Mouse (Mus musculus) B cell, adult 2 months (primary cell): Measurements from ENCODE around the gene Rbpj.

ENCODE experiments used
- DNase-seq, 2 experiments: peaks; one replicate each; pipeline ENCODE4 v3.0.0; 2022

The Rbpj gene

DNA sequence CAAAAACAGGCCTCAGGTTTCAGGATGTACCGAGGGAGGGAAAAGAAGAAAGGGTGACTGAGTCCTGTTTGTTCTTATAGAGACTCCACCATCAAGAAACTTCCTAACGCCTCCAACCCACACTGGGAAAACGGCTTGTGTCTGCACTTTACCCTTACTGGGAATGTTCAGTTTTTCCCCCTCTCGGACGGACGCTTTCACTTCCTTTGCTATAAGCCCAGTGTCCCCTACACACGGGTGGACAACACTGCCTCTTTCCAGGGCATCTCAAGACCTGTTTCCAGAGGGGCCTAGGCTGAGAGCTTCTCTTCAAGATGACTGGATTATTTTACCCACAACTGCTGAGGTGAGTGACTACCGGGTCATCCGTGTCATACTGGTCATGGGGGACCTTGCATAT, at the start of gene Rbpj:
Gene Rbpj (plus strand): TSS at position 270 of the 400 bp plus-strand sequence.
- DNase-seq = no peak

DNA sequence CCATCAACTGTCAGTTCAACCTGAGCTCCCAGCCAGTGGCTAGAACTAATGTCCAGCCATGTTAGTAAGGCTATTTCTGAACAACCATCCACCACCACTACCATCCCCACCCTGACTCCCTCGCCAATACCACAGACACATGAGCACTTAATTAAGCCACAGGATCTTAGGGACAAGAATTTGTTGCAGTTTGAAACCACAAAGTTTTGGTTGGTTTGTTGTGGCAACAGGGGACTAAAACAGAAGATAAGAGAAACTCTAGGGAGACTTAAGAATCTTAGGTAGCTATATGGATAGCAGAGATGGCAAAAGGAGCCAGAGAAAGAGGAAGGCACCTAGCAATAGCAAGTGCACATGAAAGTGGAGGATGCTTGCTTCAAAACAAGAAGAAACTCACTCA, 45.2 kb upstream of the Rbpj start:
- no peak for DNase-seq

DNA sequence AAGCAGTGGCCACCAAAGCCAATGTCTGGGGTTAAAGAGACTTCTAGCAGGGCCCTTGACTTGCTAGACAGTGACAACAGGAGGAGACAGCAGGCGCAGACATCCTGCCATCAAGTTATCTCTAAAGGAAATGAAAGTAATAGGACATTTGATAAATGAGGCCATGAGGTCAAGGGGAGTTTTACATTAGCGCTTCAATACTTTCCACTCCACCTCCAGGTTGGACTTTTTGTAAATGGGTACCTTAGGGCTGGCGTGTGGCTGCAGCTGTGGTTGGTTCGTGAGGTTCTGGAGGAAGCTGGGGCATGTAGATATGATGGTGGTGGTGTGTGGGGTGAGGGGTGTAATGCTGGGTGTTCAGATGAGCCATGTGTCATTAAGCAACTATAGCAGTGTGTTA, 44.7 kb upstream of the Rbpj start:
- DNase-seq = no peak

DNA sequence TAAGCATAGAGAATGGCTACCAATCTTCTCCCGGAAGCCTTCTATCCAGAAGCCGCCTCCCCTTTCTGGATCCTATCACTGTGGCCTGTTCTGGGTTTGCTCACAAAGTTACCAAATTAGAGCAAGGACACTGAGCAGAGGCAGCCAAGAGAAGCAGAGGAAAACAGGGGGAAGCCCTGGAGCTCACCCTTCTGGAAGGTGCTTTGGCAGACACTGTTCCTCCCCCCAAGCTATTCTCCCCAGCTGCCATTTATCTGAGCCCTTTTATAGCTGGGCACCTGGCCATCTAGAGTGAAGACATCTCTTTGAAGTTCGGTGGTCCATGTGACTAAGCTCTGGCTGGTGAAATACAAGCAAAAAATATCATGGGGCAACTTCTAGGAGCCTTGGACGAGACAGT, 38.5 kb upstream of the Rbpj start:
- DNase-seq = no peak

DNA sequence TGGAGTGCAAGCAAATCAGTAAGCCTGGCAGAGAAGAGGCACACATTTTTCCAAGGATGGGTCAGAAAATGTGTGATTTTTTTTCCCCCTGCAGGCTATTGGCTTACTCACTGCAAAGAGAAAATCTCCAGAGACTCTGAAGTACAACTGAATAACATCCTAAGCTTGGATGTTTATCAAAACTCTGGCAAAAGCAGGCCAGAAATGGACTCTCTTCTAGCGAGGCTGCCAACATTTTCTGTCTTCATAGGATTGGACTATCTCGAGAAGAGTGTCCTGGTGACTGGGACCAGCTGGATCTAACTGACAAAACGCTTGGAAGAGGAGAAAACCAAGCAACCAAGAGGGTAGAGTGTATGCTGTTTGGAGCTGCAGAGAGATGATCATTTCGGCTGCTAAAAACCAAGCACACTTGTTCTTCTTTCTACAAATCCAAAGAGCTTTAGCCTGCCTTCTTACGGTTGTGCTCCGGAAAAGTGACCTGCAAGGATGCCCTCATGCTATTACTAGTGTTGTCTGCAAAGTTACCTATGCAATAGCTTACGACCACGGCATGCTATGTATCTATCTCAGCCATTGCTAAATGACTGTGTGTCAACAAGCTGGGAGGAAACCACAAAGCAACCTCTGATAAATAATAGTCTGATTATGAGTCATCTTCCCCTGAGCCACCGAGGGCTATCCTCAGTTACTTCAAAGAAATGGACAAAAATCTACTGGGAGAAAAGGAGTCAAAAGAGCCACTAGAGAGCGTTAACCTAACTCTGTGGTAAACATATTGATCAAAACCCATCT, 36.1 kb upstream of the Rbpj start:
- DNase-seq = no peak

DNA sequence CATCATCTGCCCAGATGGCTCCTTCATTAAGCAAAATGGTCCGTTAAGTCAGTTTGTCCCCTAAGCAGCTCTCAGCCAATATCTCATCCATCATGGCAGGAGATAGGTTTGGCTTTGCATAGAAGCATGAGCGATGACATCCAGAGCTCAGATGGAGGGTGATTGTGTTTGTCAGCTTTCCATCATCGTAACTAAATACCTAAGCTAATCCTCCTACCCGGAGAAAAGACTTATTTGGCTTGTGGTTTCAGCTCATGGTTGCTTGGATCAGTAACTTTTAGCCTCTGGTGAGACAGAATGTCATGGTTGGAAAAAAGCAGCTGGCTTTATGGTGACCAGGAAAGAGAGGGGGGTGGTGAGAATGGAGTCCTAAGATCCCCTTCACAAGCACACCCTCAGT, 33.5 kb upstream of the Rbpj start:
- DNase-seq = no peak

DNA sequence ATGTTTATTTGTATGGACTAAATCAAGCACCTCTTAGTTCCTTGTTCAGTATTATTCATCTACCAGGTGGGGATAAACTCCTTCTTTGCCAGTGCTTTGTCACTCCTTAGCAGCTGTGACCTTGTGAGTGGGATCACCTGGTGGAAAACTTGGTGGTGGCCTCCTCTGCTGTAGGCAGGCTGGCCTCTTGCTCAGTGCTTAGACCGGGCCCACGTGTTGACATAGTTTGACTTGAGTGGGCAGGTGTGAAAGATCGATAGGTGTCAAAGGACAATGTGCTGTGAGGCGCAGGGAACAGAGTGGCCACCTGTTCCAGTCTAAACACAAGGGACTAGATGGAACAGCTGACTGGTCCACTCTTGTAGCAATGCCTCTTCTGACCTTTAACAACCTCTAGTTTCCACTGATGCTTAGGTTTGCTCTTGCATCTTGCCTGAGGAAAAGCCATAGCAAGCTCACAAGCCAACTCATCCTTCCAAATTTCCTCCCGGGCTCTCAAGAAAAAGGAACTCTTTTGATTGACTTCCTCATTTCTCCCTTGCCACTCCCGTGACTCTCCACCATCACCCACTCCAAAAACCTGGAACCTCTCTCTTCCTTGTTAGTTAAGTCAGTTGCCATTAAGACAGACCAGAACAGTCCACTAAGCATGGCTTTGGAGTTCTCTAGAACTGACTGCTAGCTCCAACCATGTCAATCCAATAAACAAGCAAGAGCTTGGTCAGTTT, 28.9 kb upstream of the Rbpj start:
- no peak for DNase-seq

DNA sequence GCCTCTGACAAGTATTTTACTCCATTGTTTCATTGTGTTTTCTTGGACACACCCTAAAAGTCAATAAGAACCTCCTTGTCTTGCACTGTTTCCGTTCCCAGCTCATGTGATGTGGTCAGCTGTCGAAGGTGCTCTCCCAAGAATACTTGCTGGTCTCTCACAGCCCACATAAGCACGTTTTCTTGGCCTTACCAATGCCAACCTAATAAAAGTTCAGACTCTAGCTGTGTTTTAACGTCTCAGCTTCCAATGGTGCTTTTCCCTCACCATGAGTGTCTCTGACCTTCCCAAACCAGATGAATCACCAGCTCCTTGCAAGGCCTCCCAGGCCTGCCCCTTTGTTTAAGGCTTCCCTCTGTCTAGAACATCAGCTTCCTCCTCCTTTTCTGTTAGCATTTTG, 28.2 kb upstream of the Rbpj start:
- no peak for DNase-seq

DNA sequence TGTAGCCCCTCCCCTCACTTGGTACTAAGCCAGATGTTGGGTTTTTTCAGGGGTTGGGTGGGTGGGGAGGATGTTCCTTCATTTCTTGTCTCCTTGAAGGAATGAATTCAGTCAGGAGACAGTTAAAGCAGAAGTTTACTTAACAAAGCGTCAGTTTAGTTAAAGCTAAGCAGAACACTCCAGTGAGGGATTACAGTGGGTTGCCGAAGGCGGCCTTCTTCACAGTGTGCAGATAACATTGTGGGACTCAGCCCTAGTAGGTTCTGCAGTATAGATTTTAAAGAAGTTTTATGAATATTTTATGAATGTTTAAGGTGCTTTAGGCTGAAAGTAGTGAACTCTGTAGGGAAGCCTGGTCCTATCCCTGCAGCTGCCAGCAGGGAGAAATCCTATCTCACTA, 27.7 kb upstream of the Rbpj start:
- no peak for DNase-seq

DNA sequence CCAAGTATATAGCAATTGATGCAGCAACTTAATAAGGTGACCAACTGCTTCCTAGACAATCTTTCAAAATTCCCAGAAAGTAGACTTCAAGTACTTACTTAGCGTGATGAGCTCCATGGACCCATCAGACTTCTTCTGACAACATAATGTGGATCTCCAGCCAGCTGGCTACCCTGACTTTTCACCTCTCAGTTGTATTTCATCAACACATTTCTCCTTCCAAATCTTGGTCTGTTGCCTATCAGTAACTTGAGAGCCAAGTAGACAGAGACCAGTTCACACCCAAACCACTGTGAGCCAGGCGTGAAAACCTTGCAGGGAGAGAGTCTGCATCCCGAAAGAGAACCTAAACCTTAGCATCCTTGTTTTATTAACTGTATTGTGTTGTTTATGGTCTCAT, 26.3 kb upstream of the Rbpj start:
- DNase-seq = no peak

DNA sequence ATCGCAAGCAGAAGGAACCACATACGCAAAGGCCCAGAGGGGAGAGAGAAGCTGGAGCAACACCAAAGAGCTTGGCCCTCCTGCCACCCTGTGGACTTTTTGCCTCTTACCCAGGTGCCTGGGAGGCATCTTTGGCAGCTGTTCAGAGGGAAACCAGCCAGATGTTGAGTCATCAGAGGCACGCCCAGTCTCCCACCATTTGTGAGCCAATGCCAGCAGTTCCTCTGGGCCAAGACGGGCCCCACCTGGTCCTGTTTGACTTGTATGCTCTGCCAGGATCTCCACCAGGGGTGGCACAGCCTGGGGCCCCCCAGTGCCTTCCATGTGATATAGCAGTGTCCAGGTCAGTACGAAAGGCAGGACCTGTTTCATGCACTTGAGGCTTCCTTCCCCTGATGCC, 21.9 kb upstream of the Rbpj start:
- no peak for DNase-seq

DNA sequence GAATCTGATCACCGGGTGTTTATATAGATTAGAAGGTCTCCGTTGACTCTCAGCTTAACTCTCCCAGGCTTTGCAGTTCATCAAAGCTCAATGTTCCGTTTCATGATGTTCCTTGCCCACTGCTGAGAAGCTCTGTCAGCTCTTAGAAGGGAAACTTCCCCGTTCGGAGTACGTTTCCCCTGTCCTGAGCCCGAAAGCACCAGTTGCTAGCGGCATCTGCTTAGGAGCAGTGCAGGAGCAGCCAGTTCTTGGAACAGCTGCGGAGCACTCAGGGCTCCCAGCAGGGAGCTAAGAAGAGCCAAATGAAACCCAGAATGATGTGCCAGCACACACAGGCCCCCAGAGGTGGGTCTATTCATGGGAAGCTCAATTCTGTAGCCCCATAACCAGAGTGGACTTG, 15.0 kb upstream of the Rbpj start:
- no peak for DNase-seq

DNA sequence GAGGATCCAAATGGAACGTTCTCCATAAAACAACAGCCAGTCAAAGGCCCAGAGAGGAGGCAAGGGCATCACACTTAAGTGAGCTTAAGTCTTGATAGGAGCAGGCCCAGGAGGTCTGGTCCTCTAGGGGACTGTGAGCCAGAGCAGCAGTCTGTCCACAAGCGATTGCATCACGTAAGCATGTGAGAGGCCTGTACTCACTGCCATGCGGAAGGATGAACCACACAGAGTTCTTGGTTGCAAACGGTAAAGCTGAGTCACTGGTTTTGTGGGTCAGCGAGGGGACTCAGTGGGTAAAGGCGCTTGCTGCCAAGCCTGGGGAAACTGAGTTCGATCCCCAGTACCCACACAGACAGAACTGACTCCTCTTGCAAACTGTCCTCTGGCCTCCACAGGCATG, 14.1 kb upstream of the Rbpj start:
- no peak for DNase-seq

DNA sequence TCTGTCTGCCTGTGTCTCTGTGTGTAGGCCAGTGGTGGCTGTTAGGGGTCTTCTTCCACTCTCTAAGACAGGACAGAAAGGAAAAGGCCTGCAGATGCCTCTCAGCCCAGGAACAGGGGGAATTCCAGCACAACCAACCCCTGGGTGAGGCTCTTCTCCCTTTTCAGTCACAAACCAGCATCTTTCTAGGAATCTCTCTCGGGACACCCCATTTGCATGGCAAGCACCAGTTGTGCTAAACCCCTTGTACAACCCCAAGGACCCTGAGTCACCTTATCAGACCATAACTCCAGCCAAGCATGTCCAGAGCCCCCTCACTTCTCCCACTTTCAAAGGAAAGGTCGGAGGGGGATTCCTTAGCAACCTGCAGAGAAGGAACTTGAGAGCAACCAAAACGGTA, 13.0 kb upstream of the Rbpj start:
- no peak for DNase-seq

DNA sequence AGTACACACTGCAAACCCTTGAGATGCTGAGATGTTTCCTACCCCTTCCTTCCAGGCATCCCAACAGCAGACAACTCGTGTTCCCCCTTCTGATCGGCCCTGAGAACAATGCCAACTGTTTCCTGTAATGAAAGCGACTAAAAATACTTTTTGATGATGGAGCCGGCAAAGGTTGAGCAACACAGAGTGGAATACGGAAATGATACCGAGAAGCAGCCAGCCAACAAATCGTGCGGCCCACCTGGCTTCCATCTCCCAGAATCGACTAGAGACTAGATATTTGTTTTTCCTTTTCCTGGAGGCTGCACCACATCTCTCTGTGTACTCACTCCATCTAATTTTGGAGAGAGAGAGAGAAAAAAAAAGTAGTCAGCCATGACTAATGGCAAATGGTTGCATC, 11.2 kb upstream of the Rbpj start:
- DNase-seq = no peak

DNA sequence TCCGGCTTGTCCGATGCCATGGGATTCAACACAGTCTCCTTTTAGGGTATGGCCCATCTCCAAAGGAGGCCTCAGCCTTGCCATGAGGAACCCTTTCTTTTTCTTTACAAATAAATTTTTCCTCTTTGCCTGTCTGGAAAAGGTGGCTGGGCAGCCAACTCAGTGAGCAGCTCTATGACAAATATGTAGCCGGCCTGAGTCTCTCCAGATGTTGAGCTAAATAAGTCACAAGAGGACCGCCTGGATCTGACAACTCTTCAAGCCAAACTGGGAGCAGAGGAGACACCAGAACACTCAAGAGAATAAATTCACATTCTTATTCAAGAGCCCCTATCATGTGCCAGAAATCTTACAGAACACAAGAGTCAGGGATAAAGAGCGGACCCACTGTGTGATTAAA, 10.5 kb upstream of the Rbpj start:
- DNase-seq = no peak

DNA sequence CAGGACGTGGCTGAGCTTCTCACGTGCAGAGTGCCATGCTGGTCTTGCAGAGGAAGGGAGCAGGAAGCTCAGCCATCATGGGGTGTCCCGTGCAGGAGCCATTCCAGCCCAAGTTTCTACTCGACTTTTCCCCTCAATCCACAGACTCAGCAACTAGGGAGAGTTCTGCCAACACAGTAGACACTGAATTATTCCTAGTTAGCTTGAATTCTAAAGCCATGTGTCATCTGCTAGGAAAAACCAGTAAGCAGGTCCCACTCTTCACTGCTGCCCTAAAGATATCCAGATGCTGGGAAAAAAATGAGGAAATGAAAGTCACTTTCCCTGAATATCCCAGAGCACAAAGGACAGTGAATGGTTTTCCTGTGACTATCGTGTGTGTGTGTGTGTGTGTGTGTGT, 5.8 kb upstream of the Rbpj start:
- no peak for DNase-seq

DNA sequence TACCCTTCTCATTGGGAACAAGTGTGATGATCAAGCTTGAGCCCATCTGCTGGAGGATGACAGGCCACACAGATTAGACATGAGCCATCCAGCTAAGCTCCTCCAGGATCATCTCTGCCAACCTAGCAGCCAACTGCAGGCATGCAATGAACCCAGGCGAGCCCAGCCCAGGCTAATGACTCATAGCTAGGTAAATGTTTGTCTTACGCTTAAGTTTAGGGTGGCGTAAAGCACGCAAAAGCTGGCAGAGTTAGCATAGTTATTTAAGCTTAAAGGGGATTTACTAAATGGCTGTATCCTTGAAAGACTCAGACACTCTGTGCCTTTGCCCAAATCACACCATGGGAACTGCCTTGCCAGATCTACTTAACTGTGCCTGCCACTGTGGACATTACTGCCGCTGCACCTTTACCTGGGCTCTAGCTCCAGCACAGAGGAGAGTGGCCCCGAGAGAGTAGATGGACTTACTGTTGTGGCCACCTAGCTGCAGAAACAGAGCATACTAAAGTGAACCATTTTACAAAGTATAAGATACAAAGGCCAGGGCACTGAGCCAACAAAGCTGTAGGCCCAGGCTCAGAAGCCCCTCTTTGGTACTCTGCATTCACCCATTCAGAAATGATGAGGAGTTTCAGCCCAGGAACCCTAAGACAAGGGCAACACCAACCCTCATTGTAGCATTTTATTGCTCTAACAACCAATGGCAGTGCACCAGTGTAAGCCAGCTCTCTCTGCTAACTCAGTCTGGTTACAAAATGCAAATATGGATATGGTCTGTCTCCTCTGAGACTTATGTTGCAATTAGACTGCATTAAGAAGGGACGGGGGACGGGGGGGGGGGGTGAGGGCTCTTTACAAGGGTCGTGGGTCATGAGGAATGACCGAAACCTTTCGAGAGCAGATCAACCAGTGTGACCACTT, 2.6 kb upstream of the Rbpj start:
- no peak for DNase-seq

DNA sequence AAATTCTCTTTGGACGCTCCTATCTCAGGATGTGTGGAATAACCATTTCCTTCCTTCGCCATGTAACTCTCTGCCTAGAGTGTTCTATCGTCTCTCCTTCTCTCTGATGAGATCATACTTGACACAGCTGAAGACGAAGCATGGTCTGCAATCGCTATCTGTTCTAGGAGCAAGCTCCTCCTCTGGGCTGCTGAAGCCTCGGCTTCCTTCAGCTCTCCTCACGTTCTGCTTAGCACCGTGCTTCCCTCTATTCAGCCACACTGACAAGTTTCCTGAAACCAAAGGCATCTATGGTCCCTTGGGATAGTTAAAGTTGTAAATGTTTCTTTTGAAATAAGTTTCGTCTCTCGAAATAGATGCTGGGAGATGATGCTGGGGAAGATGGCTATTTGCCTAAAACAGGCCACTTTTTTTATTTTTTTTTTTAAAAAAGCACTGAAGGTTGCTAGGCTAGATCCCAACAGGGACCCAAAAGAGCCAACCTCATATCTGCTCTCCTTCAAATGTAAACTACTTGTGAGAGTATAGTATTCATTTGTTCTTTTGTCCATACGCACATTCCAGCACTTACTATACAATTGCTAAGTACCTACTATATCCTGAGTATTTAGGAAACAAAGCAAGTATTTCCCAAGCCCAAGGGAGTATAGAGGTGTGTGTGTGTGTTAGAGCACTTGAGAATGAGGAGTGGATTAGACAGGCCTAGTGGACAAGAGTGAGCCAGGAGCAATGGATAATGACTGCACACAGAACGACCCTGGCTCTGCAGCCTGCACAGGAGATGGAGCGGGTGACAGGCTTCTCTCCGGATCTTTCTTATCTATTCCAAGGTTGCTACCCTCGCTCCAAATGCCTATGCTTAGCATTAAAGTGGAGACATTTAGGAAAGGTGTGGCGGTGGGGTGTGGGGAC, 726 bp downstream of the Rbpj start:
- DNase-seq = no peak

DNA sequence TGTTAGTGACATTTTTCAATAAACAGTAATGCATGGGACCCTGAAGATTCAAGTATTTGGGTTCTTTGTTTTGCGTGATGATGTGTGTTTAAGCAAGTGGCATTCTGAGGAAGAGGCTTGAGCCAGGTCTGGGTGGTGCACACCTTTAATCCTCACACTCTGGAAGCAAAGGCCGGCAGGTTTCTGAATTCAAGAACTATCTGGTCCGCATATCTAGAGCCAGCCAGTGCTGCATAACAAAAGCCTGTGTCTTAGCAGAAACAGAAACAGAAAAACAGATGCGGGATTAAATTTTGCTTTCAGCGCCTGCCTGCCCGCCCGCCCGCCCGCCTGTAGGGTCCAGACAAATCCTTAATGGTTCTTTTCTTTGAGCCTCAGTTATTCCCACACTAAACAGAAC, 1.6 kb downstream of the Rbpj start:
- no peak for DNase-seq

DNA sequence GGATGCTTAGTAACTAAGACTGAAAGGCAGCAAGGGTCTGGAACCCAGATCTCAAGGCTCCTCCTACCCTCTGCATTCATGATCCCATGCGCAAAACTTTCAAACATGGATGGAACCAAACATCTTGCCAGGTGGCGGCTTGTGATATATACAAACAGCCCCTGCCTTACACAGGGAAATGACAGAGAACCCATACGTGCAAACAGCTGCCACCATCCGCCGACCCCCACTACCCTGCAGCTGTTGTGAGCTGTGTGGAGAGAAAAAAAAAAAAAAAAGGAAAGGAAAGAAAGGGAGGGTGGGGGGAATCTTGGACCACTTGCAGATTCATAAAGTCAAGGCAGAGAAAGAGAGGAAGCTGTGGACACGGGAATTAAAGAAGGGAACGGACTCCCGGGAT, 2.4 kb downstream of the Rbpj start:
- DNase-seq = no peak

DNA sequence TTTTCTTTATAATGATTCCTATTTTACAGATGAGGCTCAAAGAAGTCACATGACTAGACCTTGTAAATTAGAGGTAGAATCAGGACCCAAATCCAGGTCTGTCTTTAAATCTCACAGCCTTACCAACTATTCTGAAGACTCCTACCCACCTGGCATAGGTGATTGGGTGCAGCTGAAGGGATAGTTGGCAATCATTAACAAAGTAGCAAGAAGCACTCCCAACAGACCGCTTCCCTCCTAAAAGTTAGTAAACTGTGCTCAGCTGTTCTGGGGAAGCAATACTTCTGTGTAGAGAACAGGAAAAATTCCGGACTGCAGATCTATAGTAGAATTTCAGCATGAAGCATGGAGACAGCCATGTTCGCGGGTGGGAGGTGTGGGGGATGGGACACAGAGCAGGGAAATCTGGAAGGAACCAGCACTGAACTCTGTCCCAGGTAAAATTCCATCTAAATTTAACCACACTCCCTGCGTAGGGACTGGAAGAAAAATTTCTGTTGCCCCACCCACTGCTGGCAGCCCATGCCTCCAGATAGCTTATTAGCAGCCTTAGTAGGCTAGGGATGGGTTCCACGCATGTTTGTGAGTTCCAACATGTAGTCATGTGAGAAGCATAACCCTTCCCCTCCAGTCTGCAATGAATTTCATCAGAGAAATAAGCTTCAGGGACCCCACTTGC, 3.3 kb downstream of the Rbpj start:
- DNase-seq = no peak
